In genomic region chr12:79970981-79971390, GRCm38 (mm10) we compare ENCODE assay signal across 9 mouse cellular contexts.
DNase-seq lines count a peak whose midpoint lies in the region; ATAC-seq and TF ChIP-seq lines count a peak whose summit lies in the region.
"Had no signal": no experiment of that assay in that cellular context is flagged by ENCODE, and none has a peak within 500 bp of the region (broad histone marks: within the 10 kb centered on the region; RNA-seq: fewer than 3 reads in every experiment).

No protein-coding gene starts in this region.

- peak overlapping the region; percentile 6; the same call in 1 of the 2 replicates for H3K27ac ChIP-seq in liver, postnatal 0 days (ENCODE audit: low read depth)
- no peak overlapping the region for H3K27ac ChIP-seq in liver, embryonic 12.5 days
- H3K27ac ChIP-seq in embryonic facial prominence, embryonic 13.5 days = peak overlapping the region; percentile 90
- H3K27ac ChIP-seq in hindbrain, postnatal 0 days = peak overlapping the region; percentile 77
- peak overlapping the region; percentile 25; the same call in 1 of the 2 replicates for H3K27ac ChIP-seq in small intestine, adult 2 months (ENCODE audit: insufficient read depth, low read depth, low read length)
- H3K27ac ChIP-seq: macrophage had no signal

- no peak overlapping the region for H3K4me2 ChIP-seq in liver, postnatal 0 days (ENCODE audit: low read depth, low read length)
- no peak overlapping the region for H3K4me2 ChIP-seq in liver, embryonic 12.5 days
- H3K4me2 ChIP-seq in embryonic facial prominence, embryonic 13.5 days = no peak overlapping the region
- no peak overlapping the region for H3K4me2 ChIP-seq in hindbrain, postnatal 0 days (ENCODE audit: low read depth, low read length)

- H3K4me1 ChIP-seq in liver, postnatal 0 days (ENCODE audit: insufficient read depth) = peaks cover 41% of the 10 kb centered on the region
- peaks cover 31% of the 10 kb centered on the region for H3K4me1 ChIP-seq in liver, embryonic 12.5 days
- H3K4me1 ChIP-seq in embryonic facial prominence, embryonic 13.5 days = peaks cover 87% of the 10 kb centered on the region
- peaks cover 20% of the 10 kb centered on the region; the same call in 1 of the 2 replicates for H3K4me1 ChIP-seq in hindbrain, postnatal 0 days (ENCODE audit: insufficient read depth, low read length)
- peaks cover 21% of the 10 kb centered on the region for H3K4me1 ChIP-seq in small intestine, adult 2 months (ENCODE audit: control insufficient read depth, insufficient read depth, insufficient read length, low read length)

- H3K4me3 ChIP-seq in liver, postnatal 0 days (ENCODE audit: low read depth, low read length) = no peak overlapping the region
- H3K4me3 ChIP-seq in liver, embryonic 12.5 days = no peak overlapping the region
- H3K4me3 ChIP-seq in embryonic facial prominence, embryonic 13.5 days = no peak overlapping the region
- H3K4me3 ChIP-seq in hindbrain, postnatal 0 days (ENCODE audit: low read length) = no peak overlapping the region
- no peak overlapping the region for H3K4me3 ChIP-seq in small intestine, adult 2 months (ENCODE audit: low read depth, low read length)

- TF ChIP-seq EP300 in liver, postnatal 0 days (IDR thresholded peaks at IDR 0.05; ENCODE audit: low read depth) = no peak

- no peaks in the 10 kb centered on the region for H3K27me3 ChIP-seq in liver, postnatal 0 days (ENCODE audit: insufficient read depth, low read length)
- H3K27me3 ChIP-seq in liver, embryonic 12.5 days (replicated peaks) = 0 out of 2 replicates have a peak, but pooled peaks cover 14% of the 10 kb centered on the region
- no peaks in the 10 kb centered on the region for H3K27me3 ChIP-seq in embryonic facial prominence, embryonic 13.5 days
- H3K27me3 ChIP-seq in hindbrain, postnatal 0 days (ENCODE audit: insufficient read depth, low read length) = no peaks in the 10 kb centered on the region
- H3K27me3 ChIP-seq in small intestine, adult 2 months (ENCODE audit: control insufficient read depth, insufficient read depth, low read length) = no peaks in the 10 kb centered on the region

- no peak overlapping the region for H3K9ac ChIP-seq in liver, postnatal 0 days (replicated peaks)
- H3K9ac ChIP-seq in liver, embryonic 12.5 days = no peak overlapping the region
- H3K9ac ChIP-seq in embryonic facial prominence, embryonic 13.5 days = 0 out of 2 replicates have a peak overlapping the region, but pooled peaks have one; percentile 17
- H3K9ac ChIP-seq in hindbrain, postnatal 0 days (replicated peaks; ENCODE audit: low read length) = no peak overlapping the region

- H3K36me3 ChIP-seq in liver, postnatal 0 days (replicated peaks; ENCODE audit: insufficient read depth, low read length) = no peaks in the 10 kb centered on the region
- H3K36me3 ChIP-seq in liver, embryonic 12.5 days = no peaks in the 10 kb centered on the region
- no peaks in the 10 kb centered on the region for H3K36me3 ChIP-seq in embryonic facial prominence, embryonic 13.5 days
- no peaks in the 10 kb centered on the region for H3K36me3 ChIP-seq in hindbrain, postnatal 0 days (ENCODE audit: insufficient read depth, low read length)
- no peaks in the 10 kb centered on the region for H3K36me3 ChIP-seq in small intestine, adult 2 months (ENCODE audit: control insufficient read depth, insufficient read depth, low read length)

- peak; percentile 26; the same call in 1 of the 2 replicates for ATAC-seq in liver, postnatal 0 days
- no peak for ATAC-seq in liver, embryonic 12.5 days
- ATAC-seq in embryonic facial prominence, embryonic 13.5 days (ENCODE audit: insufficient number of reproducible peaks, insufficient read depth, low FRiP score, low TSS enrichment, low read depth) = no peak
- ATAC-seq in hindbrain, postnatal 0 days = peak; percentile 22; the same call in 1 of the 2 replicates
- no peak for ATAC-seq in granulocyte monocyte progenitor cell, adult 5-6 weeks (replicated peaks; ENCODE audit: poor library complexity, severe bottlenecking)

- TF ChIP-seq POLR2A in small intestine, adult 2 months (IDR thresholded peaks at IDR 0.05; ENCODE audit: low read depth, low read length) = no peak

- DNase-seq in liver, postnatal 0 days = no peak
- DNase-seq in hindbrain, postnatal 0 days (ENCODE audit: low spot score) = peak; percentile 50
- no peak for DNase-seq in spleen, adult 18-20 months
- DNase-seq: thymus, adult 2 months had no signal

- 59% methylated on average over 5 of the region's 5 CpGs for WGBS in liver, postnatal 0 days (ENCODE audit: insufficient replicate concordance)
- 34% methylated on average over 5 of the region's 5 CpGs for WGBS in liver, embryonic 12.5 days (ENCODE audit: insufficient replicate concordance)
- WGBS in embryonic facial prominence, embryonic 13.5 days = 40% methylated on average over 5 of the region's 5 CpGs
- 43% methylated on average over 5 of the region's 5 CpGs for WGBS in hindbrain, postnatal 0 days
- 84% methylated on average over 5 of the region's 5 CpGs for WGBS in small intestine, adult 2 months

- no peaks in the 10 kb centered on the region for H3K9me3 ChIP-seq in liver, postnatal 0 days (ENCODE audit: low read length)
- no peaks in the 10 kb centered on the region for H3K9me3 ChIP-seq in liver, embryonic 12.5 days (replicated peaks)
- H3K9me3 ChIP-seq in embryonic facial prominence, embryonic 13.5 days = no peaks in the 10 kb centered on the region
- no peaks in the 10 kb centered on the region for H3K9me3 ChIP-seq in hindbrain, postnatal 0 days (ENCODE audit: low read length)

- no peak for TF ChIP-seq CTCF in liver, postnatal 0 days (IDR thresholded peaks at IDR 0.05; ENCODE audit: low read depth)
- no peak for TF ChIP-seq CTCF in hindbrain, postnatal 0 days (IDR thresholded peaks at IDR 0.05; ENCODE audit: low read depth)
- no peak for TF ChIP-seq CTCF in small intestine, adult 2 months (IDR thresholded peaks at IDR 0.05; ENCODE audit: extremely low read depth, insufficient read length, insufficient replicate concordance, low read depth, low read length)

Comparison
In these comparisons a context has a peak if more than half of its experiments do, and no peak if none do; other contexts are left out.
1. ATAC-seq: peak in liver, postnatal 0 days (single experiment) and hindbrain, postnatal 0 days (single experiment); none in liver, embryonic 12.5 days (single experiment), embryonic facial prominence, embryonic 13.5 days (single experiment) and granulocyte monocyte progenitor cell, adult 5-6 weeks (single experiment).